Mouse (Mus musculus): ENCODE results near the gene Grap2.

The Grap2 gene
- long read RNA-seq, experiment 1, partial matches to known transcripts = 0 of 1 reads
- long read RNA-seq, experiment 1, other reads (novel, unspliced or antisense) = 1 of 1 reads
- long read RNA-seq, experiment 2, partial matches to known transcripts = 0 of 1 reads
- long read RNA-seq, experiment 2, other reads (novel, unspliced or antisense) = 0 of 1 reads

DNA sequence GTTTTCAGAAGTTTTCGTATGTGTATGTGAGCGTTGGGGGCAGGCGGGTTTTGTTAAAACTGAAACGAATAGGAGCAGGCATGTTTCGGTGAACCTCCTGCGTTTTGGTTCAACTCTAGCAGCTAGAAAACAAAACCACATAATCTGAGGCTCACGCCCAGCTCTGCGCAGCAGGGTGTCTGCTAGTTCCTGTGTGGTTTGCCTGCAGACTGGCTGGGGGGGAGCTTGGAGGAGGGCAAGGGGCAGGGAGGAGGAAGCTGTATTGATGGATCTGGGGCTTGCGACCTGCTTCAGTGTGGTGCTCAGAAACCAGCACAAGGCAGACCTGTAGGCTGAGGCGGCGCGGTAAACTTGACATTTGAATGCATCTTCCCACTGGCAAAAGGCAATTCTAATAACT is at the start of gene Grap2:
TSS of gene Grap2 (plus strand) at position 304 of the 400 bp plus-strand sequence.
- intact Hi-C loops (cut with DNase I) = no loop called here

GRCm38 (mm10) chr15:80529955-80530869 is 42.2 kb upstream of the Grap2 start:
- intact Hi-C loops (cut with DNase I) = no loop called here

DNA sequence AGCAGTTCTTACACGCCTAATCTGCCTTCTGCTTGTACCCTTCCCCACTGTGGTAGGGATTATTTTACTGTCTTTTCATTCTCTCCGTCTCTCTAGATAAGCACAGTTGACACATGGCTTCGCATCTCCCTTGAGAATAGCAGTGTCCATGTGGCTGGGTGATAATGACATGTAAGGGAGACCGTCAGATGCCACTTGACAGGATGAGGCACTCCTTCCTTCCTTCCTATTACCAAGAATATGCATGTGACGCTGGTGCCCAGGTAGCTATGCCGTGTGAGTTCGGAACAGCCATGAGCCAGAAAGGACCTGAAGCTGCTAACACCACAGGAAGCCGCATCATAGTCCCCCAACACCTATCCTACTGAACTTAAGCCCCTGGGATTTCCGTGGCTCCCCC is 41.4 kb upstream of the Grap2 start:
- intact Hi-C loops (cut with DNase I) = no loop called here

DNA sequence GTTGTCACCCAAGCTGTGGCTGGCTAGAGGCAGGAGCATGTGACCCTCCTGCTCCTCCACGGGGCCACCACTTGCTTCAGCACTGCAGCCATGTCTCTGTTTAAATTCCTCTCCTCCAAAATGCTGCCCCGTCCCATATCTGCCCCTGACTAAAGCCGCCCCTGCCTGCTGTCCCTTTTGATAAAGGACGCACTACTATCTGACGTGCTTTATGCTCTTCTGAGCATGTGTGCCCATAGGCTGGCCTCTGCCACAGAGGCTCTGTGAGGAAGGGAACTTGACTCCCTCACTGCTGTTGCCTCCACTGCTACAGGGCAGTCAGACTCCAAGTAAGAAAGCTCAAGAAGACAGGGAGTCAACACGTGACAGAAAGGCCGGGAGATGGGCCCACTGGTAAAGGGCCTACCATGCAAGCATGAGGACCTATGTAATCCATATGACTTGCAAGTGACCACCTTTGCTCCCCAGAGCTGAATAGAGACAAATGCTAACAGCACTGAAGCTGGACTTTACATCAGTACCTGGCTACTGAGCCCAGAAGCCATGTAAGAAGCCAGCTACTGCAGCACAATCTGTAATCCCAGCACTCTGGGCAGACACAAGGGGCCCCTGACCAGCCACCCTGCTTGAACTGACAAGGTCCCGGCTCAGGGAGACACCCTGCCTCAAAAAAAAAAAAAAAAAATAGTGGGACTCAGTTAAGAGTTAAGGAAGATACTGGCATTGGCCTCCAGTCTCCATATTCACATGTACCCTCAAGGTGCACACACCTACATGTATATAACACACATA is 39.9 kb upstream of the Grap2 start:
- intact Hi-C loops (cut with DNase I) = no loop called here

GRCm38 (mm10) chr15:80533274-80533673 is 39.1 kb upstream of the Grap2 start:
- intact Hi-C loops (cut with DNase I) = no loop called here

GRCm38 (mm10) chr15:80536051-80536450 is 36.3 kb upstream of the Grap2 start:
- intact Hi-C loops (cut with DNase I) = no loop called here

DNA sequence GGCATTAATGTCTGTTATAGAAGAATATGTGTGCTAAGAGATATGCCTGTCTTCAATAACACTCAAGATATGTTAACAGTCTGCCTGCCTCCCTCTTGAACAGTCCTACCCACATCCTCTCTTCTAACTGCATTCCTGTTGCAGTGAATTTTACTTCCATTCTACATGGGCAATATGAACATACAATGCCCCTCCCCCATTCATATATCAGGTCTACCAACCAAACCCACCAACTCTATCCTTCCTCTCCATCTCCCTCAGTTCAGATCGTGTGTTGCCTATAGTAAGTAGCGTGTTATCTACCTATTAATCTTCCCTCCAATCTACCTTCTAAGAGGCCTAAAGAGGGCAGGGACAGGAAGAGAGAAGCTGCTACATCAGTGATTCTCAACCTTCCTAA is 34.3 kb upstream of the Grap2 start:
- intact Hi-C loops (cut with DNase I) = no loop called here

GRCm38 (mm10) chr15:80538671-80539340 is 33.6 kb upstream of the Grap2 start:
- intact Hi-C loops (cut with DNase I) = no loop called here

GRCm38 (mm10) chr15:80544115-80544514 is 28.3 kb upstream of the Grap2 start:
- intact Hi-C loops (cut with DNase I) = no loop called here

GRCm38 (mm10) chr15:80545430-80545829 is 27.0 kb upstream of the Grap2 start:
- intact Hi-C loops (cut with DNase I) = no loop called here

GRCm38 (mm10) chr15:80554860-80555822 is 17.3 kb upstream of the Grap2 start:
- intact Hi-C loops (cut with DNase I) = no loop called here

DNA sequence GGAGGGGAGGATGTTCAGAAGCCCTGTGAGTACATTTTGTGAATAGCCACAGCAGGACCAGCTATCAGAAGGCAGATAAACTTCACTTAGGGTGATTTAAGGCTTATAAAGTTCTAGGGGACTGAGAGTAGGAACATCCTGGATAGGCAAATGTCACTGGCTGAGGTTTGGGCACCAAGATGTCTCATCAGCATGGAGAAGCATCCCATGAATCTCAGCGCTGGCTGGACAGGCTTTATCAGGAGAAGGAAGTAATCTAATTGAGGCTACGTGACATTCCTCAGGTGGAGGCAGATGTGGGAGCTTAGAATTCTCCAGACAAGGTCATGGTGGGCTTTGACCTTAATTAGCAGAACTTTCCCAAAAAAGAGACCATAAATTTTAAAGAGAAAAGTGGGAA is 16.4 kb upstream of the Grap2 start:
- intact Hi-C loops (cut with DNase I) = no loop called here

GRCm38 (mm10) chr15:80557745-80558144 is 14.6 kb upstream of the Grap2 start:
- intact Hi-C loops (cut with DNase I) = no loop called here

- intact Hi-C loops (cut with DNase I) = no loop called here
These were observed 12.9 kb upstream of the Grap2 start for GRCm38 (mm10) chr15:80559534-80559933.

GRCm38 (mm10) chr15:80559978-80560377 is 12.4 kb upstream of the Grap2 start:
- intact Hi-C loops (cut with DNase I) = no loop called here

- intact Hi-C loops (cut with DNase I) = no loop called here
These were observed 11.5 kb upstream of the Grap2 start for GRCm38 (mm10) chr15:80560646-80561580.

DNA sequence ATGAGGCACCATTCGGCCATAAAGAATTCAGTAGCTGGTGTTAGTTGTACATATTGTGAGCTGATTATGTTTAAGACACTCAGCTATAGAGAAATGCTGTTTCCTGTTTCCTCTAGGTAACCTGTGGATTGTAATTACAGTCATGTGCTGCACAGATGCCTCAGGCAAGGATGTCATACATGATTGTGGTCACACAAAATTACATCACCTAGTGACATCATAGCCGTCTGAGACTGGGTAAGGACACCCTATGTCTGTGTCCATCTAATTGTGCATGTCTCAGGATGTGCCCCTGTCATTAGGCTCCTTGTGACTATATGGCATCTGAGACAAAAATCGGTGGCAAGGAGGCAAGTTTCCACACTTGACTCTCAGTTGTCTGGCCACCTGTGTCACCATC is 9.9 kb upstream of the Grap2 start:
- intact Hi-C loops (cut with DNase I) = no loop called here

GRCm38 (mm10) chr15:80563634-80564208 is 8.7 kb upstream of the Grap2 start:
- intact Hi-C loops (cut with DNase I) = no loop called here
